Mouse (Mus musculus) 3134 (cell line): ENCODE measurements around the gene Synj2.

Experiments
- DNase-seq: peaks from one replicate; pipeline ENCODE4 v3.0.0-alpha.2; 2011; ENCODE audit warnings: low spot score; ENCODE audit not compliant: insufficient read length; ENCODE audit errors: extremely low read depth

Gene Synj2

GRCm38 (mm10) chr17:5934554-5935324, 6.3 kb upstream of the Synj2 start:
- no peak for DNase-seq

DNA sequence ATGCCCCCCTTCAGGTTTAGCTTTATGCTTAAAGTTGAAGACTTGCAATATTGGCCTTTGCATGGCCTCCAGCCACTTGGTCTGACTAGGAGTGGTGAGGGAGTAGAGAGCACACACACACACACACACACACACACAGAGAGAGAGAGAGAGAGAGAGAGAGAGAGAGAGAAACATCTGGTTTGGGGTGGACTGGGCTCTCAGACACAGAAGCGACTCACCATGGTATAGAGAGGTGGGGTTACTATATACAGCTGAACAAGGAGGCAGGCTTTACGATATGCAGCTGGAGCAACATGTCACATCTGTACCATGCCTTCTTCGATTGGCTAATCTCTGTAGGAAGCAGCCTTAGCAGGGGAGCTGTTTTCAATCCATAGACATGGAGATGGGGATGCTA, 5.4 kb upstream of the Synj2 start:
- DNase-seq, result no peak

GRCm38 (mm10) chr17:5936276-5936675, 4.8 kb upstream of the Synj2 start:
- DNase-seq, result no peak

- DNase-seq, result peak; percentile 35
Observed at GRCm38 (mm10) chr17:5937441-5937840, 3.6 kb upstream of the Synj2 start.

- DNase-seq, result no peak
Observed at GRCm38 (mm10) chr17:5939871-5940270, 1.2 kb upstream of the Synj2 start.

DNA sequence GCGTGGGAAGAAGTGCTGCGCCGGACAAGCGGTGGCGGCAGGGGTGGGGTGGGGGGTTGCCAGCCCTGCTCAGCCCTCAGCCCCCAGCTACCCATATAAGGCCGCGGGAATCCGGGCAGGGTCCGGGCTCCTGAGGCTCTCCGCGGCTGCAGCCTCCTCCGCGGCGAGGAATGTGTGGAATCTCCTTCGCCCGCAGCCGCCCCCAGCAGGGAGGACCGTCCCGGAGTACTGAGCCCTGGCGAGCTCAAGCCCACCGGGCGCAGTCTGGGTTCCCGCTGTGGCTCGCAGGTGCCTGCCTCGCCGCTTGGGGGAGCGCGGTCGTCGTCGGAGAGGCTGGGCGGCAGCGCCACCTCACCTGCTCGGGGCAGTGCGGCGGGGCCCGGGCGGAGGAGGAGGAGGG, 288 bp upstream of the Synj2 start:
- DNase-seq, result peak; percentile 84

GRCm38 (mm10) chr17:5942156-5942555, 1.1 kb downstream of the Synj2 start:
- no peak for DNase-seq

GRCm38 (mm10) chr17:5943053-5943452, 2.0 kb downstream of the Synj2 start:
- no peak for DNase-seq

GRCm38 (mm10) chr17:5947039-5947438, 6.0 kb downstream of the Synj2 start:
- DNase-seq, result no peak

DNA sequence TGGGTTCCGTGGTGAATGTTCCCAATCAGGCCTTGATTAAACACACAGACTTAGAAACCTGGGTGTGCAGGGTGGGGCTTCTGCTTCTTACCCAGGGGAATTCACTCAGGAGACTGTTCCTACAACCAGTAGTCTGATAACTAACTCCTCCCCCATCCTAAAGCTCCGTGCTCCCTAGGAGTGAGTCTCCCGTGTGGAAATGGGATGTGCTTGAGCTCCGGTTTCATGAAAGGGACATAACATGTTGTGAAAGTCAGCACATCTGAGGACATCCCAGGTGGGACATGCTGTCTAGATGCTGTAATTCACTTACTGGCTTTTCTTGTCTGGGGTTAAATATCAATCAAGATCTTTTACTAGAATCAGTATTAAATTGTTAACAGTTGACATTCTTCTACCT, 11.4 kb downstream of the Synj2 start:
- no peak for DNase-seq

DNA sequence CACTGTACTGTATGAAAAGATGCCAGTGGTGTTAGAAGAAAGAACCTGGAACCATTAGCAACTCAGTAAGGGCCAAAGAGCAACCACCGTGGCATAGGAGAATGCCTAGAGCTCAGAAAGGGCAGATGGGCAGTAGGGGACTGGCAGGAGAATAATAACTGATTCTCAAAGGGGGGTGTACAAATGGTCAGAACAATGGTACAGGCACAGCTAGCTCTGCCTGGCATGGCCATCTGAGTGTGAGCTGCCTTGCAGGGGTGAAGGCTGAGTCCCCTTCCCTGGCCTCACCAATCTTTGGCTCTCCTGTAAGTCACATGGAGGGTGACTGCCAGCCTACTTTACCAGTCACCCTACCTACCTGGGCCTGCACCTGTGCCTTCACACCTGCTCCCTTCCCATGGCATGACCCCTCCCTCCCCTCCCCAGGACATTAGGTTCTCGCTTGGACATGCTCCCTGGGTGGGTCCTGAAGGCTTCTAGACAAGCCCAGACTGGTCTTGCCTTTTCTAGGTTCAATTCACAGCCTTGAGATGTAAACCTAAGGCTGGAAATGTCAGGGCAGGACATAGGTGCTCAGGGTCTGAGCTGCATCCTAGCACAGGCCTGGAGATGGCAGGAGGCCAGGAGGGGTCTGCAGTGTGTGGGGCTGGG, 15.4 kb downstream of the Synj2 start:
- DNase-seq, result no peak

DNA sequence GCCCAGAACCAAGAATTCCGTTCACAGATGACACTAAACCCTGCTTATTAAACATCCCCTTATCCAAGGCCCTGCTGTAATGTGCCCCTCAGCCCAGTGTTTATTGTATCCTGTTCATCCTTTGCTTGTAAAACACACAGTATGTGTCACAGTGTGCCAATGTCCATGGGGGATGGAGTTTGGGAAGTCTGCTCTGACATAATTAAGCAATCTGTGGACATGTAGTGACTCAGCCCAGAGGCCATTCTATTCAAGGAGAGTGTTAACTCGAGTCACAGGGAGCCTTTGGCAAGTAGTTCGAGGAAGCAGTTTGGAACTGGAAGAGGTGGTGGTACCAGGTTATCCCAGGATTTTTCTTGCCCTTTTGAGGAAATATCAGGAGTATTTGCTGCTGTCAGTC, 16.0 kb downstream of the Synj2 start:
- DNase-seq, result no peak

- DNase-seq, result no peak
Observed at GRCm38 (mm10) chr17:5958229-5958628, 17.1 kb downstream of the Synj2 start.

GRCm38 (mm10) chr17:5958636-5959035, 17.6 kb downstream of the Synj2 start:
- DNase-seq, result no peak

- DNase-seq, result no peak
Observed at GRCm38 (mm10) chr17:5959096-5959495, 18.0 kb downstream of the Synj2 start.

DNA sequence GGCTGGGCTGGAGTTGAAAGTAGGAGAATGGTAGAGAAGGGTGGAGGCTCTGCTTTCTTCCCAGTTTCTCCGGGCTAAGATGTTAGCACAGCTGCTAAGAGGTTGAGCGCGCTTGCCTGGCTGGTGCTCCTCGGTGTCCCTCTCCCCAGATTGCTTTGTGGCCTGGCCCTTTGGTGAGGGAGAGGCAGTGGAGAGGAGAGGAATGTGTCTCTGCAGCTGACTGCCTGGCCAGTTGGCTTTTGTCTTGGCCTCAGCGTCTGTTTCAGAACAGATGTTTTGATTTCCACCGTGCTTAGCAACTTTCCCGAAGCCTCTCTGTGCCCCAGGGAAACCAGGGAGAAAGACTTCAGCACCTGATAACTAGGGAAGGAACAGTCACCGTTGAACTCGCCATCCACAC, 18.7 kb downstream of the Synj2 start:
- DNase-seq, result no peak

- DNase-seq, result no peak
Observed at GRCm38 (mm10) chr17:5963766-5964165, 22.7 kb downstream of the Synj2 start.

DNA sequence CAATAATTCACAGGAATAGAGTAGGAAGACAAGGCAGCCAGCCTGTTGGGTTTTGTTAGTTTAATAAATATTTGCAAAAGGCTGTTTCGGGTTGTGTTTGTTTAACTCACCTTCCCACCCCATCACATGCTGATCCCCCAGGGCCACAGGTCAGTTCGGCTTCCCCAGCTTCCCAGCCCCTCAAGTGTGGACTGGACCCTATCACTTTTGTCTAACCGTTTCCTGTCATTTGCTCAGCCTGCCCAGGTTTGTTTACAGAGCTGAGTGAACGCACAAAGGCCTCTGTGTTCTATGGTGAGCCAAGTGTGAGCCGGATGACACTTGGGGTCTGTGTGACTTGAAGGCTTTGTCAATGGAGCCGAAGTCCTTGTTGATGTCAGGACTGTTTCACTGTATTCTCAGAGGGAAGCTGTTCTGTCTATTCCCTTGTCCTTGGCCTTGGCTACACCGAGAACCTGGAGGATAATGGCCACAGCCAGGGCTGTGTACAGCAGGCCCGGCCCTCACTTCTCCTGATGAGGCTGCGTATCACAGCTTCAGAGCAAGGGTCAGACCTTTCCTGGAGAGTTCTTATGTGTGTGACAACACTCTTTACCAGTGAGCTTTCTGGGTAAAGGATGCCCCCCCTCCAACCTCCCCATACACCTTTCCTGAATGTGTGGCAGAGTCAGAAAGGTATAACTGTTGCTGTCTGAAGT, 24.2 kb downstream of the Synj2 start:
- no peak for DNase-seq

DNA sequence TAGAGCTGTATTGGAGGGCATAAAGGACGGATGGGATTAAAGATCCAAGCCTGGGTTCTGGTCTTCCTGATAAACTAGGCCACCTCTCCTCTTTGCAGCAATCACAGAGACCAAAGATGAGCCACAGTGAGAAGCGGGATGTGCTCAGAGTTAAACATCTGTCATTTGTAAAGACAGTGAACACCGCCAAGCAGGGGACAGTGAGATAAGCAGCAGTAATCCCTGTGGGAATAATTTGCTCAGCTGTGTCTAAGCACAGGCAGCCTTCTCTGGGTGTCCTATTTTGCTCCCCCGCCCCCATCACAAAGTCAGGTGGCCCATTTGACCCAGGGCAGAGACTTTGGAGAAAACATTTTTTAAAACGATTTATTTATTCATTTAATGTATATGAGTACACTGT, 25.6 kb downstream of the Synj2 start:
- DNase-seq, result no peak

DNA sequence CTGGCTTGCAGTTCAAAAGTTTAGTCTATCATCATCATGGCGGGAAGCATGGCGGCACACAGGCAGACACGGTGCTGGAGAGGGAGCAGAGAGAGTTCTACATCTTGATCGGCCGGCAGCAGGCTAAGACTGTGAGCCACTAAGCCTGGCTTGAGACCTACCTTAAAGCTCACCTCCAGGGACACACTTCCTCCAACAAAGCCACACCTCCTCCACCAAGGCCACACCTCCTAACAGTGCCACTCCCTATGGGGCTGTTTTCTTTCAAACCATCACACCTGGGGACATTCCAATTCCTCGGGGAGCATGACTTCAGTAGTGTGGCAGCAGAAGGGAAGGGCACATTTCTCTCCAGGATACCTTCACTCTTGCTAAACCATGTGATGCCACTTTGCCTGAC, 27.5 kb downstream of the Synj2 start:
- DNase-seq, result no peak

- DNase-seq, result no peak
Observed at GRCm38 (mm10) chr17:5969246-5969645, 28.2 kb downstream of the Synj2 start.

DNA sequence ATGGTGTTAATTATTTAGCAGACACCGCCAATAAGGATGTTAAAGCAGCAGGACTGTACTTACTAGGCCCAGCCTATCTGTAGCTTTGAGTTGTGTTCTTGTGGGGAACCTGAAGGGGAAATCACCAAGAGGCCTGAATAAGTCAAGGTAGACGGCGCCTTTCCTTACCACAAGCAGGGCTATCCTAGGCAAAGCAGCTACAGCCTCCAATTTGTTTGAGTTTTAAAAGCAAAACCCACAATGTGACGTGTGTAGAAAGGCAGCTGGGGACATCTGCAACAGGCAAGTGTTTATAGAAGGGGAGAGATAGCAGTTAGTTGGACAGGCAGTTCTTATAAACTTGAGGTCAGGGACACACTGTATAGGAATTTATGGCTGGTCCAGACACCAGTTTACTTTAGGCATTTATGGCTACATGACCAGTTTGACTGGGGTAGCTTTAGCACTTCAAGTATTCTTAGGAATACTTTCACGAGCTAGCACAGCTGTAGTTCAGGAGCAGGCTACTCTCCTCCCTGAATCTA, 29.3 kb downstream of the Synj2 start:
- no peak for DNase-seq
